Mouse (Mus musculus) CD4-positive helper T cell, adult 2 months (primary cell): Measurements from ENCODE around the gene Mis18a.

Experiments used
- DNase-seq: peaks from one replicate; pipeline ENCODE4 v3.0.0-alpha.2; 2012; ENCODE audit warnings: low read depth, missing footprints, low spot score

The Mis18a gene

DNA sequence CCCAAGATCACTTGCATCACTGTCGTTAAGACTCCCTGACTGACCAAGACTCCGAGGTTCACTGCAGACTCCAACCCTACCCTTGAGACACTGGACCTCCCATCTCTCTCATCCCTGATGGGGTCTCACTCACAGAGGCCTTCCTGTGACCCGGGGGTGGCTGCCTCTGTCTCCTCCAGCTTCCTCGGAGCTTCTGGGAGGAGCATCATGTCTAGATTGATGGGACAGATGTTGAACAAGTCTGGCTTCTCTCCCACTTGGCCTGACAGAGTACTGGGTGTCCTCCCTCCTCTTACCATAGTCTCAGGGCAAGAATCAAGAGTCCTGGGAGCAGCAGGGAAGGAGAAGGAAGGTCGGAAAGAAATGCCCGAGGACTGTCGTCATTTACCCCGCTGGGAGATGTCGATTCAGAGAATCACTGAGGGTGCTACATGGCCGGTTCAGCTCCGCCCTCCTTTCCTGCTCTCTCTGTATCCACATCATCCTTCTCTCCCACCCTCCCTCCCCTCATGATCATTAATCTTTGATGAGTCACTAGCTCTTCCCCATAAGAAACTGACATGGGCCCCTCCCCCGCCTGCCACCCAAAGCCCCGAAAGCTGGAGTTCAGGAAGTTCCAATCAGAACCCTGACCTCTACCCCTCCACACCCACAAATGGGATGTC lies 22.9 kb downstream of the Mis18a start:
- DNase-seq = no peak

DNA sequence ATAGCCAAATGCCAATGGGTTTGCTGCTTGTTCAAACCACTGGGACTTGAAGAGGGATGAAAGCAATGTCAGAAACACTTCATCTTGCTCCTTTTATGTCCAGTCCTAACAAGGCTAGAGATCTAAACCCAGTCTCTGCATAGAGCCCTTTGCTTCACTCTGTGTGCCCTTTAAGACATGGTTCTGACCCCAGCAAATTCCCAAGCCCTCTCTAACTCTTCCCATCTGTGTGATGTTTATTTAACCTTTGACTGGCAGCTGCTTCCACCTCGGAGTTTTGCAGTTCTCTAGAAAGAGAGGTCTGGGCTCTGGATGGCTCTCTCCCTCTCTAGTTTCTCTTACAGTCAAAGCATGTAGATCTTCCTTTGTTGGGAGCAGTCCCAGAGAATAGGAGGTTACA lies 23.6 kb downstream of the Mis18a start:
- no peak for DNase-seq

DNA sequence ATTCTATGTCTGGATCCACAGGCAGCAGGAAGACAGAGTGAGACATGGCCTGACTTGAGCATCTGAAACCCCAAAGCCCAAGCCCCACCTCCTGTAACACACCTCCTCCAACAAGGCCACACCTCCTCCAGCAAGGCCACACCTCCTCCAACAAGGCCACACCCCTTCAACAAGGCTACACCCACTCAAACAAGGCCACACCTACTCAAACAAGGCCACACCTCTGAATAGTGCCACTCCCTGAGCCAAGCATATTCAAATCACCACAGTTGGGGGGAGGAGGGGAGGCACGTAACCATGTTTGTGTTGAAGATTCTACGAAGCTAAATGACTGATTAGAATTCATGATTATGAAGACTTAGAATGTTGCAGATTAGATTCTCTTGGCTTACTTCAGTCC lies 25.7 kb downstream of the Mis18a start:
- no peak for DNase-seq

DNA sequence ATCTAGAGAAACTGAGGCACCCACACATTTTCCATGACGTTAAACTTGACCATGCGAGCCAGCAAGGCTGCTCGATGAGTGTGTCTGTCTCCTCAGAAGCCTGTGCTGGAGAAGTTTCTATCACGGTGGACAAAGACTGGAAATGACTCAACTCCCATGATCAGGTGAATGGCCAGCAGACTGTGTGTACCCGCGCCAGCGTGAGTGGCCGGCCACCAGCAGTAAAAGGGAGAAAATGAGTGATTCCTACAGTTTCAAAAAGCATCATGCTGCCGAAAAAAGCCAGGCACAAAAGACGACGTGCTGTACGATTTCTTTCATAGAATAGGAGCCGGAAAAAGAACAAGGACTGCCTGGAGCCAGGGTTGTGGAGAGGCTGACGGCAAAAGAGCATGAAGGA lies 27.8 kb downstream of the Mis18a start:
- DNase-seq = no peak

DNA sequence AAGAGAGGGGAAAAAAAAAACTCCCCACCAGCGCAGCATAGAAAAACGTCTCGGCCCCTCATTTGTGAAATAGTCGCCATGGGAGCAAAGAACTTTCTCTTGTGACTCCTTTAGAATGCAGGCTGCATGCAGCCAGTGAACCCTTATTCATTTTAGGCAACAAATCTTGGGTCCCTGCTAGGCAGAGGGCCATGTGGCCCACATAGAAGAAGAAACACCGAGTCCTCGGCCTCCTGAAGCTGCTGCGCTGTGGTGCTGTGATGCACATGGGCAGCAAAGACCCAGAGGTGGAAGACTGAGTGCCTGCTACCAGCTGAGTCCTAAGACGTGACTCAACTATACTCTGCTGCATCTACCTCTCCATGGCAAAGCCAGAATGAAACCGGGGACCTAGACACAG lies 30.9 kb downstream of the Mis18a start:
- DNase-seq = no peak

DNA sequence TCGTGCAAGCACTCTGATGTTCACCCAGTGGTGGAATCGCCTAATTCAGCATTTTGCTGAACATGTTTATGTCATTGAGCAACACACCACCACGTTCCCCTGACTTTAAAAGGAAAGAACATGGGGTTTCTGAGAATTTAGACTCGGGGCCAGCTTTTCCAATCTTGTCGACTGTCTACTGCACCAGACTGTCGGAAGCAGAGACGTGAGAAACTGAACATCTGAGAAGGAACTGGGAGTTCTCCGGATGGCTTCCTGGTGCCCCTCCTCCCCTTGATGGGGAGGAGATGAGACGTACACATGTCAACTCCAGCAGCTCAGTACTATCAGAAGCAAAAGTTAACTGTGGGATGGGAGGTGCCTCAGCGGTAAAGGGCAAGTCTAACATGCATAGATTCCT lies 32.1 kb downstream of the Mis18a start:
- DNase-seq = no peak

DNA sequence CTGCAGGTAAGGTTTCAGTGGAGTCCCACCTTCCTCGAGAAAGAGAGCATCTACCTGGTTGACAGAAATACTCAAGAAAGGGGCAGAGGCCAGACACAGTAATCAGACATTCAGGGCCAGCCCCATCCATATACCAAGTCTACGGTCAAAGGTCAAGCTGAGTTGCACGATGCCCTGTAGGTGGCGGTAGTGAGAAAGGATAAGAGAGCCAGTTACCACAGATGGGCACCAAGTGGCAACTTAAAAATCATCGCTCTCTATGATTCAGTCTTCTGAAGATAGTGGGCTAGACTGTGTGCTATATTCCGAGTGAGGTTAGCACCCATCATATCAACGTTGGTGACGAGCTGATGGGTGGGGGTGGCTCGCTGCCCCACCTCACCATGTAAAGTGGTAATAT lies 32.5 kb downstream of the Mis18a start:
- DNase-seq = peak; percentile 43

DNA sequence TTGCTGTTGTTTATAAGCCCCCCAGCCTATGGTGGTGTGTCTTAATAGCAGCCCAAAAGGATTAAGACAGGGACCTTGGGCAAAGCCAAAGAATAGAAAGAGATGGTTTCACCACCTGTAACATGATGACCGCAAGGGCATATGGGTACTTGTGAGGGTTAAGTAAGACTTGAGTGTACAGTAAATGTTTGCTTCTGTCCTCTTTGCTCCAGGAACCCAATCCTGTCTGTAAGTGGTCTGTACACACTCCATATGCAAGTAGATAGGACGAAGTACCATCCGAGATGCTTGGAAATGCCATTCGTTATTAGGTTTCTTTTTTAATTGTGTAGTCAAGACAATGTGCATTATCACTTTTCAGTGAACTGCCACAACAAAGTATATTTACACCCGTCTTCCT lies 33.6 kb downstream of the Mis18a start:
- no peak for DNase-seq

DNA sequence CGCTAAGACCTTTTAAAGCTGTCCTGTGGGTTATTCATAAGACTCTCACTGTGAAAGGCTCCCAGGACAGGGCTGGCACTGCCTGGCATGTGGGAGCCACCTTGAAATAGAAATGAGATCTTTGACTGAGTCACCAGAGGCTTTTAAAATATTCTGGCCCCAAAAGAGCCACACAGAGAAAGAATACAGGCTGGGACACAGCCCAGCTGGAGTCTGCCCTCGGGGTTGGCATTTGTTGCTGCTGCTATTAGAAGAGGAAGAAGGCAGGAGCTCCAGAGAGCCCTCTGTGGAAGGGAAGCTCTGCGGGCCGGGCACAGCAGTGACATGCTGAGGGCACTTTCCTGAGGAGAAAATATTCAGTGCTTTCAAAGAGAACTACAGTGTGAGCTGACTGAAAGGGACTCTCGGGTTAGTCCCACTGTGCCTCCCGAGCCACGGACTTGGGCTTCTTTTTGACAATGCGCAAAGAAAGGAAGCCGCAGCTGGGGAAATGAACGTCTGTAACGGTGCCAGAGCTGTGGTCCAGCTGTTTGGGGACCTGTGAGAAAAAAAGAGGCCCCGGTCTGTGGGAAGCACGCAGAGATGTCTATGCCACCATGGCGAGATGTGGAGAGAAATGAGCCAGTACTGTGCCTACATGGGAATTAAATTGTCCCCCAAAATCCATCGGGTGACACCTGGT lies 34.4 kb downstream of the Mis18a start:
- no peak for DNase-seq

DNA sequence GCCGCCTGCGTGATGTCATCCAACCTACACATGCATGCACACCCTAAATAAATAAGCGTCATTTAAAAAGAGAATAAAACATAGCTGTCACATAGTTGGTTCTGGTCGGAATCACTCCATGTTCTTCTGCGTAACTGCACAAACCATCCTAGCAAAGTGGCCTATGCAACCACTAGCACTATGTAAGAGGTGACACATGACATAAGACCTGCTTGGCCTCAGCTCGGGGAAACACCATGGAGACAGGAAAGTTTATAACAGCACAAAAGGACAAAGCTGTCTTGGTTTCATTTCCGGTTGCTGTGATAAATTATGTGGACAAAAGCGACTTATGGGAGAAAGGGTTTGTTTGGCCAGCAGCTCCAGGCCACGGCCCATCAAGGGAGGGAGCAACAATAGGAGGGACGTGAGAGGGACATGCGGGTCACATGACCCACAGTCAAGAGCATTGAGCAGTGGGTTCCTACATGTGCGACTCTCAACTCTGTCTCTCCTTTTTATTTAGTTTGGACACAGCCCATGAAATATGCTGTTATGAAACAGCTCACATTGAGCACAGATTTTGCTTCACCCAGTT lies 39.4 kb downstream of the Mis18a start:
- DNase-seq = no peak

DNA sequence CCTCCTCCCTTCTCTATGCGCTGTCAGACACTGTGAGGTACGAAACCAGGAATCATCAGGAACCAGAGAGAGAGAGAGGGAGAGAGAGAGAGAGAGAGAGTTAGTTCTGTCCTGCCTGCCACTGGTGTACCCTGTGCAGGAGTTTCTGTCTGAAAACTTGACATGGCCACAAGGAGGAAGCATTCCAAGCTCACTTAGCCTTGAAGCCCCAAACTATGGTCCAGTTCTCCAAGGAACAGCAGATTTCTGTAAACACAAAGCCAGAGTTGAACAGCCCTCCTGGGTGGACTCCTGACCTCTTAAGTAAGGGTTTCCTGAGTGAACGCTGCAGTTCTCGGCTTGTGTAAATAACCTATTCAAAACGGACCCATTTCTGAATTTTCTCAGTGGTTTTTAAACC lies 40.2 kb downstream of the Mis18a start:
- no peak for DNase-seq

DNA sequence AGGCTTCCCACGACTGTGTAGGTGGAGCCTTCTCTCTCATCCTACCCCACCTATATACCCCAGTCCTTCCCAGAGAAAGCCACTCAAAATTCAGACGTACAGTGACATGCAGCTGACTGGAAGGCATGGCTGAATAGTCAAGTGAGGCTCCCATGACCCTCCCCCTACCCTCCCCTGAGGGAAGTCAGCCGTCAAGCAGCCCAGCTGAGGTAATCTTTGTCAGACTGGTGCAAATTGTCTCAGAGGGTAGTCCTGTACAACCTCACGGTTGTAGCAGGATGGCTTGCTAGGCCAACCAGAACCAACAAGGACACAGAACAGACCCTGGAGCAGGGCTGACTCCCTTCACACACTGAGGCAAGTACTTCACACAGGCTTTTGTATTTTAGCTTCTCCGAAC lies 43.1 kb downstream of the Mis18a start:
- DNase-seq = no peak

DNA sequence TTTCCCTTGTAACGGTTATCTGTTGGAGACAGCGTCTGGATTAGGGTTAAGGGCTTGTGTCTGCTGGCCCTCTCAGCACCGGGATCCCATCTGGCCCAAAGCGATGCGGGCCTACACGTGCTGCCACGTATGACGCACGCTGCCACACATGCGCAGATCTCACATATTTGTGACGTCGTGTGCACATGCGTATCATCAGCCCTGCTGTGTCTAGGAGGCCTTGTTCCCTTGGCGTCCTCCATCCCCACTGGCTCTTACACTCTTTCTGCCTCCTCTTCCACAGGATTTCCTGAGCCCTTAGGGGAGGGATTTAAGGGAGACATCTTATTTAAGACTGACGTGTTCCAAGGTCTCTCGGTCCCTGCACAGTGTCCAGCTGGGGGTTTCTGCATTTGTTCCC lies 47.2 kb downstream of the Mis18a start:
- DNase-seq = no peak

DNA sequence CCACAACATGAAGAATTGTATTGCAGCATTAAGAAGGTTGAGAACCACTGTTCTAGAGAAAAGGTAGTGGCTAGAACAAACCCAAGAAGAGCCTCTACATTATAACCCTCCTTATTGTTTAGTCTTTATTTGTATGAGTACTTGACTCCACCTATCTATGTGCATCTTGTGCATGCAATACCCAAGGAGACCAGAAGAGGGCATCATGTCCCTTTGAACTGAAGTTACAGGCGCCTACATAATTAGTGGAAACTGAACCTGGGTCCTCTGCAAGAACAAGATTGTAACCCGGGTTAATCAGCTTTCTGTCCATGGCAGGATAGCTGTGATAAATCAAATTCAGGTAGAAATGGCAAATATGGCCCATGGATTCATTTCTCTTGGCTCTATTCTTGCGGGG lies 48.4 kb downstream of the Mis18a start:
- DNase-seq = no peak

DNA sequence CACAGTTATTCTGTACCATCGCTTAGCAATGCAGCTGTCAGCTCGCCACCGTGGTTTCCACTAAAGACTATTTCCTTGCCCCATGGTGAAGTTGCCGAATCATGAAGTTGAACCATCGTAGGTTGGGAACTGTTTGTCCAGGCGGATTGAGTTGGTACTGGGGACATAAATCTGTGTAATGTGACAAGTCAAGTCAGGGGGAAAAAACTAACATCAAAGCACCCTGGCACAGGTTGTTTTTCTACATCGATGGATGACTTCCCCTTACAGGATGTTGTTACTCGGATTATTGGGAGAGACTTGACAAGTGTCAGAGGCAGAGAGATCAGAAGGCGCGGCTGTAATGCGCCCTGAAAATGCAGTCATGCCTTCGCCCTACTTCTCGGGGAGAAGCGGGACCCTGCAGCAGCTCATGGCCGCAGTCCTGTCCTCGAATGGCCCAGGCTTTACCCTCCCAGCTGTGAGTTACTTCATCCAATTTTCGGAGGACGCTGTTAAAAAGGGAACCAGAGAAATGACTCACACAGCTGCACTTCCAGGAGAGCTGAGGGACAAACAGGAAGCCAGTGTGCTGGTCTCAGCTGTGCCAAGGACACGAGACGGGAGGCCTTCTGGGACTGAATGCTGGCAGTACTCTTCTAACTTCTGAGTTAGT lies 50.2 kb downstream of the Mis18a start:
- DNase-seq = no peak

DNA sequence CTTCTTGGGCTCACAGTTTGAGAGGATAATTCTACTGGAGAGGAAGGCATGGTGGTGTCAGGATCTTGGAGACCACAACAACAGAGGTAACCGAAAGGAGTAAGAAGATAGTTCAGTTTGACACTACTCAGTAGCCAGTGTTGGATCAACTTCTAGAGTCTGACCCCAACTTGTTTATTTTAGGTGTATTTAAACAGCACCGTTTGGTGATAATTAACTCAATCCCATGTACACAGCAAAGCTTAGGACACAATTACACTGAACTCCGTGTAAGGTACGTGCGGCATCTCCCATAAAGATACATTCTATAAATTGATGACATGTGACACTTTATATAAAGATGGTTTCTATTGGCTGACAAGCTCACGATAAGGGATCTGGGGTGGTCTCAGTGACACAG lies 52.6 kb downstream of the Mis18a start:
- DNase-seq = no peak

DNA sequence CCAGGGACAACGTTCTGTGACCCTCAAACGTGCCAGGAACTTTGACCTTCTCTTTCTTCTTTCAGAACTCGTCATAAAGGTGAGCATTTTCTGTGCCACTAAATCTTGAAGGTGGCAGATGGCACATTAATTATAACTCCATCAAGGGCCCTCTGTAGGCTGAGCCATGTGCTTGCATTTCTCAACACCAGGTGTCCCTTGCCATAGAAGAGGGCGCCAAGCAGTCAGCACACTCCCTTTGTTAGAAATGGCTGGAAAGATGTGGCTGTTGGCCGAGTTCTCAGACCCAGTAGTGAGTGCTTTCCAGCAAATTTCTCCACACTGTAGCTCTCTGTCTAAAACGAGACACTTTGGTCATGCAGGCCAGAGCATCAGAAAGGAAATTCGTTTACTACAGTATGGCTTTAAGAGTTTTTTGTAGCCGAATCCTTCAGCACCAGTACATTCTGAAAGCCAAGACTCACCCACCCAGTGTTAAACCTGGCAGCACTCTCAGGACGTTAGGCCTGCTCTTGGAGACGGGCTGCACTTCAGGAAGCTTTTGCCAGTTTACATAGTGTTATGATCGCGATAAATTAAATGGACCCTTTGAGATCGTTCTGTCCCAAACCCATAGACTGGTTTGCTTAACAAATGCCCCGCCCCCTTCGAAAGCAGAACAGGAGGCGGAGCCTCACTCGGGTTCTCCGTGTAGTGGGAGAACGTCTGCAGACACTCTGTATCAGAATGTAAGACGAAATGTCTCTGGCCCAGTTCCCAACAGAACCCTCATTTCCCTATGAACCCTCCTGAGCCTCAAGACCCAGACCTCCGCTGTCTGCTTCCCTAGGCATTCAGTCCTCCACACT lies 53.5 kb downstream of the Mis18a start:
- DNase-seq = no peak
